Mouse (Mus musculus) cerebellum, adult 8-10 months (tissue): ENCODE measurements around the gene Chd6.
A peak's percentile ranks its signal among the peaks of the same experiment; 100 is the strongest.

Experiments
- DNase-seq: peaks from one replicate; pipeline ENCODE4 v3.0.0; 2022

Gene Chd6

GRCm38 (mm10) chr2:160921285-160921684 lies 187.6 kb downstream of the Chd6 start:
- no peak for DNase-seq

DNA sequence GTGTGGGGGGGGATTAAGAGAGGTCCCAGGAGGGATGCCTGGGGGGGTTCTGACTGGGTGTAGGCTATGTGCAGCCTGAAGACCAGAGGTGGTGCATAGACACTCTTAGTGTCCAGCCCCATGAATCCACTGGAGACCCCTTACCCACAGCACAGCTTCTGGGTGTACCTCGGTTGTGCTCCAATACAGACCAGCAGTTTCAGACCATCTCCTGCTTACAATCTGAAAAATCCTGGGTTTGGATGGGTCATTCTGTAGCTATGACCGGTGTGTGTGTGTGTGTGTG lies 190.0 kb downstream of the Chd6 start:
- DNase-seq, result no peak

DNA sequence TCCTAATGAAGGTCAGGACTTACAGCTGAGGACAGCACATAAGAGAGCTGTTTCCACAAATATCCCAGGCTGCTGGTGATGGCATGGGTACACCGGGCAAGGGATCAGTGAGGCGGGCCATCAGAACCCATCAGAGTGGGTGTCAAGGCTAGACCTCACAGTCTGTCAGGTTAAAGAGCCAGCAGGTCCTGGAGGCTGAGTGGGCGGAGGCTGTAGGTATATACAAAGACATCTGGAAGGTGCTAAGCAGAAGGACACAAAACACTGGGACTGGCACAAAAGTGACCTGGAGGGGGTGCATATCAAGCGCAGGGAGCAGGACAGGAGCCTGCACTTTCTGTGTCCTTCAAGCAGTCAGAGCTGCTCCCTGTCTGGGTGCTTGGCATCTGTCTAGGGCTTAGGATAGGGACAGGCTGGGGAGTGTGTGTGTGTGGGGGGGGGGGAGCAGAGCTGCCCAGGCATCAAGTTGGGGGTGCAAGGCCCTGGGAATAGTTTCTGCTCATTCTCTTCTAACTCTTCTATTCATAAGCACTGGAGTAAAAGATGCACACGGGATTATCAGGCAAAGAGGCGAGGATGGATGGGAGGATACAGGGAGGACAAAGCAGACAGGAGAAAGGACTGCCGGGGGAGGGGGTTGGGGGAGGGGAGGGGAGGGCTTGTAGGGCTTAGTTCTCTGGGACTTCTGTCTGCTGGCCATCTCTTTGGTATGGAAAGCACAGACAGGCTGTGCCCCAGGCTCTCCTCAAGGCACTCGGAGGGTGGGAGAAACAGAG lies 190.5 kb downstream of the Chd6 start:
- no peak for DNase-seq

DNA sequence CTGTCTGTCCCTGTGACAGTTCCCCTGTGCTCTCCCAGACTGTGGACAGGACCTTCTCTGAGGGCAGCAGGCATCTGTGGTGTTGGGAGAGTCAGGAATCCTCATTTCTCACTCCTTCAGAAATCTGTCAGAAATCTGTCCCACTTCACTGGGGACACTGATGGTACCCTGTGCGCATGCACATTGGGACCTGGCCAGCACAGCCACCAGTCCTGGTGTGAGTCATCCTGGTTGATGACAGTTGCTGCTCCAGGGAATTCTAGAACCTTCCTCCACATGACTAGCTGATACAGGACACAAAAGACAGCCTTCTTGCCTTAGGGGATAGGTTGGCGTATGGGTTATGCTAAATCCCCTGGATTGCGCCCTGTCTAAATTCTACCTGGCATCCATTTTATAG lies 191.6 kb downstream of the Chd6 start:
- no peak for DNase-seq

- no peak for DNase-seq
Observed at GRCm38 (mm10) chr2:160916714-160917113, 192.2 kb downstream of the Chd6 start.

DNA sequence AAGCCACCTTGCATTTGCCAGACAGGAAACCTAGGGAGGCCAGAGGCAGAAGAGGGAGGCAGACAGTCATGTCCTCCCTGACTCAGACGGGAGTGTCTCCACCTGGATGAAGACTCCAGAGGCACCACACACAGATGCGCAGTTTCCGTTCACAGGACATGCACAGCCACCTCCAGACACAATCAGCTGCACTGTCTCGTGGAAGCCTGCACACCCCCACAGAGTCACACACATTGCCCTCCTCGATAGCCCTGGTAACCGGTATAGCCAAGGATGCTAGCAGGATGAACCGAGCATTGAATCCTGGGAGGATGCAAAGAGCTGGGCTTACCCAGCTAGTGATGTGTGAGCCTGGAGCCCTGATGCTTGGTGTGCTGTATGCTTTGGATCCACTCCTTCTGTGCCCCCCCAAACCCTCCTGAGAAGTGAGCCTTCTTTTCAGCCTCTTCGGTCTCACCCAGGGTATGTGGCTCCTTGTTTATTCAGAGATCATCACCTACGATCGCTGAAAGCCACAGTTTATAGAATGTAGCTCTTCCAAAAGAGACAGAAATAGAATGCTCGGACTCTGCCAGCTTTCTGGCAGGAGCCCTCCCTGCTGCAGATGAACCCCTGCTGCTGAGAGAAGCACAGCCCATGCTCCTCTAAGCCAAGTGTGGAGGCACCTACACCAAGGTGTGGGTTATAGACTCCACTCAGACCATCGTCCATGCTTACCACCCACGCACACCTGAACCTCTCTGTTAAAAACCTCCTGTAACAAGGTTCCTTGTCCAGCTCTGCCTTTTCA lies 192.9 kb downstream of the Chd6 start:
- DNase-seq, result peak; percentile 43

DNA sequence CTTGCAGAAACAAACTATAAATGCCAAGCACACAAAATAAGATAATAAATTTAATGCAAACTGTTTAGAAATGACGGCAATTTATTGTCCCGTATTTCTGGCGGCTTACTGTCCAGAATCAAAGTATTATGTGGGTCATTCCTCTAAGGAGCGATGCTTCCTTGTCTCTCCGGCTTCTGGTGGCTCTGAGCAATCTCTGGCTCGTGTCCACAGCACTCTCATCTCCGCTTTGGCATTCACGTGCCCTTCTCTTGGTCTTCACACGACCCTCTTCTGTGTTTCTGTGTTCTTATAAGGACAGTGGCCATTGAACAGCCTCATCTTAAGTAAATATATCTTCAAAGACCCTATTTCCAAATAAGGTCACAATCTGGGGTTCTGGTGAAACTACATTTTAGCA lies 194.2 kb downstream of the Chd6 start:
- DNase-seq, result peak; percentile 22

- DNase-seq, result no peak
Observed at GRCm38 (mm10) chr2:160912231-160912671, 196.6 kb downstream of the Chd6 start, which contains the start of gene Emilin3. Emilin3 (minus strand) TSS chr2:160912328.

DNA sequence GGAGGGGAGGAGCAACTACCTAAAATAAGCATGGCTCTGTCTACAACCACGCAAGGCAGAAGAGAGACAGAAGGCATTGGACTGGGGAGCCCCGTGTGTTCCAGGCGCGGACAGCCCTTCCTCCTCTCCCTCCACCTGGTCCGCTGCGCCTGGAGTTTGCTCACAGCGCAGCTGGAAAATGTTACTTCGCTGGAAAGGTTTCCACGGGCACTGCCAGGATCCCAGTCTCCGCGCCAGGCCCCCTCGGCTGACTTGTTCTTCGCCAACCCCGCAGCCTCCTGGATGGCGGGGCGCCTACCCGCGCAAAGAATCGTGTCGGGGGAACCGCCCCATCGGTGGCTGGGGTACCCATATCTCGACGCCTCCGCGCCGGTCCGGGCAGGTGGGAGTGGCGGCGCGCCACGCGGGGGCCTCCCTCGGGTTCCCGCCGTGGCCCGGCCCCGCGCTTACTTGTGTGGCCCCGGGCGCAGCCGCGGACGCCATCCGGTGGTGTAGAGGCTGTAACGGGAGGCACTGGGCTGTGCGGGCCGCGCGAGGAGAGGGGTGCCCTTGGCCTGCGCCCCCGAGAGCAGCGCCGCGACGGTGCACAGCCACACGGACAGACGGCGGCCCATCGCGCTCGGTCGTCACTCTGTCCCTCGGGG lies 197.2 kb downstream of the Chd6 start:
- peak; percentile 45 for DNase-seq

DNA sequence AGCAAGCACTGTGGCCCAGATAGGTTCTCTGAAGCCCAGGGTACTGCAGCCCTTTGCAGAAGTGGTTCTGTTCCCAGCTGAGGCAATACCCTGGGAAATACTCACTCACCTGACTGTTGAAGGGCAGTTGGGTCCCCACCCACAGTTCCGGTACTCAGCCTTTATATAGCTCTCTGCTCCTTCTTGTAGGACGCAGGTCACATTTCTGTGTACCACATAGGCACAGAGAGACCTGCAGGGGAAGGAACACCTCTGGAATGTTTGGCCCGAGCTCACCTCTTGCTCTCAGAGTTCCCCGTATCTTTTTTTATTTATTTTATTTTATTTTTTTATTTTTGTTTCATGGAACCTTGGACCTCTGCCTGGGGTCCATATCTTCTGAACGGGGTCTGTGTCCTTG lies 198.2 kb downstream of the Chd6 start:
- DNase-seq, result no peak

DNA sequence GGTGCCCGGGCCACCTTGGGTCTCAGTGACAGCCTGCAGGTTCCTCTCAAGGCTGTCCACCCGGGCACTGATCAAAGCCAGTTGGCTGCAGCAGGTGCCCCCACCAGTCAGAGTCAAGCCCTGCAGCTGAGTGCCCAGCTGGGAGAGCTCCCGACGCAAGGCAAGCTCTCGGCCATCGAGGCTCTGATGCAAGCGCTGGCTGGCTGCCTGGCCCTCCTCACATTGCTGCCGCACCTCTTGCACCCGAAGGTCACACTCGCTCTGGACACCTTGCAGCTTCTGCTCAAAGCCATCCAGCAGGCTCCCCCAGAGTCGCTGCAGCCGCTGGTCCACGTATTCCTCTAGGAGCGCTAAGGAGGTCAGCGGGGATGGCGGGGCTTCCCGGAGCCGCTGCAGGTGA lies 200.3 kb downstream of the Chd6 start:
- no peak for DNase-seq

DNA sequence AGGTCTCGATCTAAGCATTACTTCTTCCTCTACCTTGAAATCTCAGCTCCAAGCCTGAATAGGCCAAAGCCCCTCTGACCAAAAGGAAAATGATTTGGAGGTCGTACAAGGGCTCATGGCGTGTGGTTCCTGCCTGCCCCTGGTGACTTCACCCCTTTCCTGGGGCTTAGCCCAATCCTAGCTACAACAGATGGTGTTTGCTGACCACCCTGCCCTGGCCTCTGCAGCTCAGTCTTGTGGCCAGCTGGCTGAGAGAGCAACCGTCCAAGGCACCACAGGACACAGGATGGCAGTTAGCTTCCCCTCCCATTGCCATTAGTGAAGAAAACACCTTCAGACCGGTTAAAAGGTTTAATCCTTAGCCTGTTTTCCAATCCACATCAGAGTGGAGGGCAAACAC lies 202.8 kb downstream of the Chd6 start:
- DNase-seq, result peak; percentile 77

DNA sequence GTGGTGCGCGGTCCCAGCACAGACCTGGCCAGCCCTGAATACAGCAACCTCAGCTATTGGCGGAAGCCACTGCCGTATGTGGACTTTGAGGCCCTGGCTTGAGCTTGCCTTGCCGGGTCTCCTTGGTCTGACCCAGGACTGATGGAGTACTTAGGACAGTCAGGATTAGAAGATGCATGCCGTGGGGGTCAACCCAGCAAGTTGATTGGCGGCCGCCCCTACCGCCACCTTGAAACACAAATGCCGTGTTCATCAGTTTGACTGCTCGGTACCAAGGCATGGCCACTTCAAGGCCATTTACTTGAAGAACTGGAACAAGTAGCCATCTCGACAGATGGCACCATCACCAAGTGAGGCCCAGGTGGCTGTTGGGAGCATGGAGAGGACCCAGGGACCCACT lies 203.6 kb downstream of the Chd6 start:
- no peak for DNase-seq

GRCm38 (mm10) chr2:160901656-160902412 lies 207.0 kb downstream of the Chd6 start:
- DNase-seq, result no peak
